Mouse (Mus musculus) embryonic fibroblast, embryonic 13.5 days (primary cell): Measurements from ENCODE around the gene Zfp277.

ENCODE experiments used
- CTCF ChIP-seq: IDR thresholded peaks from 2 replicates; pipeline ENCODE4 v1.5.1; 2011; ENCODE audit warnings: mild to moderate bottlenecking, control low read depth, low read length, moderate library complexity, borderline replicate concordance; ENCODE audit not compliant: insufficient read depth
- POLR2A ChIP-seq: IDR thresholded peaks from 2 replicates; pipeline ENCODE4 v1.6.1; 2011; ENCODE audit warnings: low read depth, mild to moderate bottlenecking, control low read depth, low read length, moderate library complexity

GRCm38 (mm10) chr12:40303960-40304359 lies 141.7 kb downstream of the Zfp277 start:
- no peak for TF ChIP-seq CTCF
- TF ChIP-seq POLR2A = no peak
